Mouse (Mus musculus) urinary bladder, adult 18-20 months (tissue): ENCODE measurements around the gene Sptbn4.

Source experiments
- DNase-seq, 2 experiments: peaks; one replicate each; pipeline ENCODE4 v3.0.0; 2022; ENCODE audit warnings: low spot score in 2 of 2, mixed read lengths in 2 of 2

The Sptbn4 gene

GRCm38 (mm10) chr7:27327500-27327899 is 120.0 kb downstream of the Sptbn4 start:
- no peak for DNase-seq

GRCm38 (mm10) chr7:27326101-27326880 is 121.2 kb downstream of the Sptbn4 start:
- DNase-seq: peak; percentile 30 to 58

DNA sequence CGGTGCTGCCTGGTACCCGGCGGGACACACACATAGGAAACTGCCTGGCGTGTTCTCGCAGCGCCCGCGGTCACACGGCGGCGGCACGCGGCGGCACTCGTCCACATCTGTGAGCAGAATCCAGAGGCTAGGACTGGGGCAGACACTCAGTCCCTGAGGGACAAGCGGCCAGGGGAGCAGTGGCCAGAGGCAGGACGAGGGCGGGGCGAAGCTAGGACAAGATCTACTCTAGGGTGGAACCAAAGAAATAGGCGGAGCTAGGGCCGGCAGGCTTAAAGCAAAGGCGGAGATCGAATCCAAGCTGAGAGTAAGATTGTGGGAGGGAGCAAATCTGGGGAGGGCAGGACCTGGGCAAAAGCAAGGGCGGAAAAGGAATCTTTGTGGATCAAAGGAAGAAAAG is 121.8 kb downstream of the Sptbn4 start:
- peak; percentile 62 to 73 for DNase-seq

DNA sequence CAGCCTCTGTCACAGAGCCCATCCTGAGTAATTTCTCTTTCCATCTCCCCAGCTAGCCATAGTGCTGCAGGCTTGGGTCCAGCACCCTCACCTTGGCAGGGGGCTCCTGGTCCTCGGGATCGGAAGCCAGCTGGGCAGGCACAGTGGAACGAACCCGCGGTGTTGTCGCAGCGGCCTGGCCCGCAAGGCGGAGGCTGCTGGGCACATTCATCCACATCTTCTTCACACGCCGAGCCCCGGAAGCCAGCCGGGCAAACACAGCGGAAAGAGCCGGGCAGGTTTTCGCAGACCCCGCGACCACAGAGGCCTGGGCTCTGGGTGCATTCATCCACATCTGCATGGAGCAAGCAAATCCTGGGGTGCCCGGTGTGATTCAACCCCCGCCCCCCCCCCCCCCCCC is 122.6 kb downstream of the Sptbn4 start:
- no peak for DNase-seq

DNA sequence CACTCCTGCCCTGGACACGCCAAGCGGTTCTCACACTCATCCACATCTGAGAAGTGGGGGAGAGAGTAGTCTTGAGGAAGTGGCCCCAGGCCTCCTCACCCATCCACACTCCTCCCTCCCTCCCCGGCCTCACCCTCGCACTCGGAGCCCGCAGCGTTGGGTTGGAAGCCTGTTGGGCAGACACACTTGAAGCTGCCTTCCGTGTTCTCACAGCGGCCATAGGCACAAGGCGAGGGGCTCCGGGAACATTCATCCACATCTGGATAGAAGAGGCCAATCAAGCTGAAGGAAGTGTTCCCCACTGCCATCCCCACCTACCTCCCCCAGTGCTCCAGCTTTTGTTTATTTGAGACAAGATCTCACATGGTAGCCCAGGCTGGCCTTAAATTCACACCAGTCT is 123.3 kb downstream of the Sptbn4 start:
- no peak for DNase-seq

- DNase-seq: no peak
Observed at GRCm38 (mm10) chr7:27323001-27323400, 124.5 kb downstream of the Sptbn4 start.

GRCm38 (mm10) chr7:27322291-27322690 is 125.2 kb downstream of the Sptbn4 start:
- no peak for DNase-seq

- no peak for DNase-seq
Observed at GRCm38 (mm10) chr7:27319411-27319810, 128.1 kb downstream of the Sptbn4 start.

DNA sequence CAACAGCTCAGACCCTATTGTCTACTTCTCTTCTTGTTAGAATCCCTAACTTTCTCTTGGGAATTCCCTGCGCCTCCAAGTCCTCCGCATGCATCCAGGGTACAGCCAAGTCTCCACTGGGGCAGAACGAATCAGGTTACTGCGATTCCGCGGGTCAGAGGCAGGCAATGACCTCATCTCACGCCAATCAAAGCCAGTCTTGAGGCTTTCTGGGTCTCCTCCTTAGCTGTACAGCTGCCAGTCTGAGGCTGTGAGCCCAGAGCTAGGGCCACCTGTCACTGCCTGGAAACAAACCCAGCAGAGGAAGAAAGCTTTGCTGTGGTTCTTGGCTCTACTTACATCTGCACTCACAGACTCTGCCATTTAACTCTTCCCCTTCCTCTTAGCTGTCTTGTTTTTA is 131.5 kb downstream of the Sptbn4 start:
- no peak for DNase-seq

DNA sequence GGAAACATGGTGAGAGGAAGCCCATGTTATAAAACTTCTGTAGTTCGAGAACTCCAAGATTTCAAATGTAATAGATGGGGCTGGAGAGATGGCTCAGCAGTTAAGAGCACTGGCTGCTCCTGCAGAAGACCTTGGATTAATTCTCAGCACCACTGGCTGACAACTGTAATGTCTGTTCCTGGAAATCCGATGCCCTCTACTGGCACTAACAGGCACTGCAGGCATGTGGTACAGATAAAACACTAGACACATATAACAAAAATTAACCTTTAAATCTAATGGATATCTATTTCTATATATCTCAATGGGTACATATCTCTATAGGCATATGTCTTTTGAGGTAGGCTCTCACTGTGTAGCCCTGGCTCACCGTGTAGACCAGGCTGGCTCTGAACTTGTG is 133.1 kb downstream of the Sptbn4 start:
- no peak for DNase-seq

DNA sequence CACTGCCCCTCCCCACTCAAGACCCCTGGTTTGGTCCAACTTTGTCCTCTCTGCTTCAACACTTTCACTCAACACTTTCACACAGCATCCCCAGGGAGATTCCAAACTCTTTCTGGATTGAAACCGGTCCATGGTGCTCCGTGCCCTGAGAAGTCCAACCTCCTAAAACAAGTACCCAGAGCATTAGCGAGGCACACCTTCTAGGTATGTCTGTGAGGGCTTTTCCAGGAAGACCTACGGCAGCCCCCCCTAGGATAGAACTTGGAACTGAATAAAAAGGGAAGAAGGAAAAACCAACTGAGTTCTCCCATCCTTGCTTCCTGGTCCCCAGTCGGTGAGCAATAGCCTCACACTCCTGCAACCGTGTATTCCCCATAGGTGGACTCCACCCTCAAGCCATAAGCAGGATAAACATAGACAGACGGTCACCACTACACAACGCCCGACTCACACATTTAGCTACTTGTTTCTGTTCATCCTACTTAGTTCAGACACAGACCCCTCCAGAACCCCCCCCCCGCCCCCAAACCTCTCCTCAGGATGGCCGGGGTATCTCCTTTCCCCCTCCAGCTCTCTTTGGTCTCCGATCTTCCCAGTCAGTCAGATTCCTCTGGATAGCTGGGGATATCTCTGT is 135.7 kb downstream of the Sptbn4 start:
- DNase-seq: no peak

DNA sequence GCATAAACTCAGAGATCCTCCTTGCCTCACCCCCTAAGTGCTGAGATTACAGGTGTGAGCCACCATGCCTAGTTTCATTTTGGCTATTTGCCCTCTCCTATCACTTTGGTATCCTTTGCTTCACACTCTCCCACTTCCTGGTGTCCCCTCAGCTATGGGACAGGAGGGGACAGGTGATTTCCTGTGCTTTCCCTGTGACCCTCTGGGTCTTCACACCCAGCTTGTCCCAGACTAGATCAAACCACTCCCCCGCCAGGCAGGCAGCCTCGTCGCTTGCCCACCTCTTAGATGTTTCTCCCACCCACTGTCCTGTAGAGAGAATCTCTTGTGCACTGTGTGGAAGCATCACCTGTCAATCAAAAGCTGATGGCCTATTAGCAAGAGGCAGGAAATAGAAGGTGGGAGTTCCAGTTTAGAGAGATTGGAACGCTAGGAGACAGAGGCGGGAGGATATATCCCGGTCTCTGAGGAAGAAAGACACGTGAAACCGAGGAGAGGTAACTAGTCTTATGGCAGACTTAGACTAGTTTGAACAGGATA is 136.4 kb downstream of the Sptbn4 start:
- DNase-seq: no peak

DNA sequence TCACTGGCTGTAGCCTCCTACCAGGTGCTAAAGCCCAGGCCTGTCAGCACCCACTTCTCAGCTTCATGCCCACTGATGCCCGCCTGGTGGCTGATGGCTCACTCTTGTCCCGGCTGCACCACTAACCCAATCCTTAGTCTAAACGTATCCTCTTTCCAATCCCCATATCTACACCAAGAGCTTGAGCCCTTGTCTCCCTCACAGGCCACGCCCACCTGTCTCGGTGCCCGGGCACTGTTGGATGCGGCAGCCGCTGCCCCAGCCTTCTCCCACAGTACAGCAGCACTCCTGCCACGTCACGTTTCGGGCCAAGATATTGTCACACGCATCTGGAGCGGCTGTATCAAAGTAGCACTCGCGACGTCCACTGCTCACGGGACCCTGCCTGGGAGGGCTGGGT is 137.2 kb downstream of the Sptbn4 start:
- peak in 1 of 2 experiments; percentile 58 for DNase-seq

GRCm38 (mm10) chr7:27309832-27310231 is 137.7 kb downstream of the Sptbn4 start:
- no peak for DNase-seq

DNA sequence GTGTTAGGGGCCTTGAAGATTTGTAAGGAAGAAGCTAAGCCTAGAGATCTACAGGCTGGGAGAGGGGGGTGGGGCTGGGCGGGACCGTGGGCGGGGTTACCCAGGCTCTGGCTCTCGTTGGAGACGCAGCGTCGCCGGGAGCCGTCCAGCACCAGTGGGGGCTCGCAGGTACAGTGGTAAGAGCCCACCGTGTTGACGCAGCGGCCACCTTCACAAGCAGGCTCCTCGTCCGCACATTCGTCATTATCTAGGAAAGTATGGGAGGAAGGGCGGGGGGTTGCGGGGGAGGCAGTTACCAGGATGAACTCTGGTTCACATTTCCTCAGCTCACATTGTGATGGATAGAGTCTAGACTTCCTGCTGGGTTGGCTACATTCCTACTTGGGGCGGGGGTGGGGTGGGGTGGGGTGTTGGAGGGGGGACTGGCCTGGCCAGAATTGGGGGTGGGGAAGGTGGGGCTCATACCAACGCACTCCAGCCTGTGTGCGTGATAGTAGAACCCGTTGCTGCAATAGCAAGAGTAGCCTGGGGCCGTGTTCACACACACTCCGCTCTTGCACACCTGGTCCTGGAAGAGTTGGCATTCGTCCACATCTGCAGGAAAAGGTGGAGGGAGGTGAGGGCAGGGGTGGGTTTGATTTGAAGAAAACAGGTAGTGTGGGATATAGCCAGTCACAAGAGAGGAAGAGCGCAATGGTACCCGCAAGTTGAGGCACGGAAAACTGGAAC is 138.5 kb downstream of the Sptbn4 start:
- peak in 1 of 2 experiments; percentile 53 for DNase-seq

DNA sequence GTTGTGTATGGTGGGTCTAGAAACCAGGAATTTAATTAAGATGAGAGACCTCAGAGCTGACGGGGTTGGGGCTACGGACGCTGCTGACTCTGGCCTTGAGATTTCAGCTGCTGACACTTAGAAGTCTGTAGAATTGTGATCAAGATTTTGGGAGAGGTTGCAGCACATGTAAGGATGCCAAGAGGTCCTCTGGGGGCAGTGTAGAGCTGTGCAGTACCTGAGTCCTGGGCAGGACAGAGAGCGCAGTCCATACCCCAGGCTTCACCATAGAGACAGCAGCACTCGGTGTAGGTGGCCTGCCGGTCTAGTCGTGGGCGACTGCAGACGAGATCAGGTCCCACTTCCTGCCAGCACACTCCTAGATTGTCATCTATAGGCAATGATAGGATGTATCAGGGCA is 139.9 kb downstream of the Sptbn4 start:
- DNase-seq: no peak
